Mouse (Mus musculus) heart, embryonic 14.5 days (tissue): ENCODE data around the gene Timm8a2. TPM values are rescaled to one million over a fixed set of nuclear protein-coding genes. Genes with fewer than 3 reads are reported as not detected.

Experiments used
- ATAC-seq: fragments of 200-750 bp; cut with Nextera tagmentation; 2 replicates; pipeline ENCODE4 v1.8.0; 2017; ENCODE audit warnings: low read depth, moderate TSS enrichment; ENCODE audit not compliant: insufficient number of reproducible peaks, insufficient read depth, low FRiP score
- H3K27ac ChIP-seq, 2 experiments: fragments of 200-500 bp in 1 of 2; fragments of 300-500 bp in 1 of 2; sonication (generic) in 1 of 2; replicated peaks in 1 of 2; 2 replicates each; pipeline ENCODE4 v1.5.1; 2012 to 2014; ENCODE audit warnings: low read depth in 2 of 2, low read length in 2 of 2, control low read depth in 1 of 2, mild to moderate bottlenecking in 1 of 2, mixed read lengths in 1 of 2; ENCODE audit not compliant: control insufficient read depth in 1 of 2, insufficient read depth in 1 of 2
- H3K27me3 ChIP-seq: fragments of 300-500 bp; sonication (generic); 2 replicates; pipeline ENCODE4 v1.6.1; 2014; ENCODE audit warnings: mild to moderate bottlenecking, low read length, control low read depth; ENCODE audit not compliant: control insufficient read depth, insufficient read depth
- H3K36me3 ChIP-seq: fragments of 300-500 bp; sonication (generic); 2 replicates; pipeline ENCODE4 v1.6.1; 2014; ENCODE audit warnings: mild to moderate bottlenecking, control low read depth, low read length, mixed read lengths; ENCODE audit not compliant: control insufficient read depth, insufficient read depth
- H3K4me1 ChIP-seq, 2 experiments: fragments of 200-500 bp in 1 of 2; fragments of 300-500 bp in 1 of 2; sonication (generic) in 1 of 2; 2 replicates each; pipeline ENCODE4 v1.6.1; 2012 to 2014; ENCODE audit warnings: low read length in 2 of 2, control low read depth in 1 of 2, mixed read lengths in 1 of 2; ENCODE audit not compliant: control insufficient read depth in 2 of 2, insufficient read depth in 2 of 2
- H3K4me2 ChIP-seq: fragments of 300-500 bp; sonication (generic); 2 replicates; pipeline ENCODE4 v1.6.1; 2014; ENCODE audit warnings: mild to moderate bottlenecking, low read length
- H3K4me3 ChIP-seq, 2 experiments: fragments of 200-500 bp in 1 of 2; fragments of 300-500 bp in 1 of 2; sonication (generic) in 1 of 2; 2 replicates each; pipeline ENCODE4 v1.5.1; 2012 to 2014; ENCODE audit warnings: low read length in 2 of 2, mild to moderate bottlenecking in 2 of 2, control low read depth in 1 of 2, low read depth in 1 of 2, moderate library complexity in 1 of 2; ENCODE audit not compliant: control insufficient read depth in 1 of 2, insufficient read depth in 1 of 2
- H3K9ac ChIP-seq: fragments of 300-500 bp; sonication (generic); 2 replicates; pipeline ENCODE4 v1.6.1; 2014; ENCODE audit warnings: mild to moderate bottlenecking, low read length
- H3K9me3 ChIP-seq: fragments of 300-500 bp; sonication (generic); 2 replicates; pipeline ENCODE4 v1.6.1; 2016; ENCODE audit warnings: low read length, control low read depth; ENCODE audit not compliant: control insufficient read depth
- WGBS: fragments of 180-500 bp; shearing (Covaris S2); extraction: QIAGEN DNeasy Blood & Tissue Kit; methylation state at CpG from one replicate; pipeline ENCODE4 v1.1.7; 2014; 5-methylcytosine and 5-hydroxymethylcytosine counted together
- polyA plus RNA-seq: library from polyadenylated mRNA; unstranded; fragments of >200 nt; fragmentation: Nextera tagmentation; extraction: Ambion mirVana; gene quantifications from 2 replicates; pipeline ENCODE4 v1.2.1, GENCODE M21; 2014

The Timm8a2 gene
- polyA plus RNA-seq, 1 experiment from 2014 or later, result not detected

GRCm38 (mm10) chr14:122023928-122024327 is 10.5 kb upstream of the Timm8a2 start:
- Histone ChIP-seq H3K4me1 (peaks cover 11 to 23% of the 10 kb centered on the region in 2 experiments), H3K27me3 (no peaks in the 10 kb centered on the region), H3K9ac (no peak overlapping the region), H3K4me3 (no peak overlapping the region), H3K36me3 (peaks cover 12% of the 10 kb centered on the region), H3K4me2 (no peak overlapping the region), H3K9me3 (no peaks in the 10 kb centered on the region), H3K27ac (no peak overlapping the region)
- no peak for ATAC-seq

DNA sequence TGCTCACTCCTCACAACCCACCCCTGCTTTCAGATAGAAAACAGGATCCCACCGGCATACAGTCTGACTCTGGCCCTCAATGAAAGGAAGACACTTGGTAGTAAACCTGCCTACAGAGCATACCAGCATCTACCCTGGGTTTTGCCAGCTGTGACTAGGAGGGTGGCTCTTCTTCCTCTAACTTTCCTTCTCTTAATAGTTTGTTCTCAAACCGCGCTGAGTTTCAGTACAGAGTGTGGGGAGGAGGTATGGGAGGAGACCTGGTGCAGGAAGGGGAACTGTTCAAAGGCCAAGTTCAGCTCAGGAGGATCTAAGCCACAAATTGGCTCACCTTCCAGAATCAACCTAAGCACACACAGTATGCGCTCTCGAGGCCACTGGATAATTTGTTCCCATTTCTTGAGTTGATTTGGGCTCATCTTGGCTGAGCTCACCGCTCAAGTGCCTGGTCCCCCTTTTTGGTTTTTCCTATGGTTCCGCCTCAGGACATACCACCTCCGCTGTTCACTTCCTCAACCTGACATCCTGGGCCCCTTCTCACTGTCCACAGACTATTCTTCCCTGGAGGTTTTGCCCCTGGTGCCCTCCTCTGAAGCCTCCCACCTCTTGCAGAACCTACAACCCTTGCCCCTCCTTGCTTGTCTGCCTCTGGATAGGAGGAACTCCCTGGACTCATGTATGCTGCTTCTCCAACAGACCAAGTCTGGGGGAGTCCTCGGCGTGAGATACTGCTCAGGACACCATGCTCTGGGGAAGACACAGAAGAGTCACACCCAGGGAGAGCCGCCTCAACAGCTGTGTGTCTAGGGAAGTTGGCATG is 5.3 kb upstream of the Timm8a2 start:
- 83% methylated on average over 11 of the region's 11 CpGs for WGBS
- H3K9ac ChIP-seq, result no peak overlapping the region
- H3K27ac ChIP-seq, result no peak overlapping the region
- H3K4me1 ChIP-seq, result peaks cover 2 to 11% of the 10 kb centered on the region in 2 experiments; a peak in 3 of 4 replicates
- no peaks in the 10 kb centered on the region for H3K36me3 ChIP-seq
- no peaks in the 10 kb centered on the region for H3K9me3 ChIP-seq
- no peaks in the 10 kb centered on the region for H3K27me3 ChIP-seq
- no peak for ATAC-seq
- H3K4me2 ChIP-seq, result no peak overlapping the region
- no peak overlapping the region for H3K4me3 ChIP-seq

GRCm38 (mm10) chr14:122029851-122030250 is 4.6 kb upstream of the Timm8a2 start:
- H3K4me2 ChIP-seq, result no peak overlapping the region
- H3K9me3 ChIP-seq, result peaks cover under 1% of the 10 kb centered on the region; the same call in 1 of the 2 replicates
- H3K36me3 ChIP-seq, result no peaks in the 10 kb centered on the region
- H3K9ac ChIP-seq, result no peak overlapping the region
- H3K27me3 ChIP-seq, result no peaks in the 10 kb centered on the region
- H3K4me1 ChIP-seq, result peaks cover 2 to 11% of the 10 kb centered on the region in 2 experiments; a peak in 3 of 4 replicates
- no peak for ATAC-seq
- no peak overlapping the region for H3K27ac ChIP-seq
- H3K4me3 ChIP-seq, result no peak overlapping the region
- 91% methylated on average over 4 of the region's 4 CpGs for WGBS

- Histone ChIP-seq H3K9ac (no peak overlapping the region), H3K4me1 (peaks cover 2 to 11% of the 10 kb centered on the region in 2 experiments; a peak in 3 of 4 replicates), H3K4me3 (no peak overlapping the region), H3K36me3 (no peaks in the 10 kb centered on the region), H3K9me3 (peaks cover 6% of the 10 kb centered on the region), H3K27me3 (no peaks in the 10 kb centered on the region), H3K27ac (no peak overlapping the region), H3K4me2 (no peak overlapping the region)
- WGBS, result 75% methylated on average over 2 of the region's 2 CpGs
- no peak for ATAC-seq
Measured at GRCm38 (mm10) chr14:122032045-122032444, 2.4 kb upstream of the Timm8a2 start.

DNA sequence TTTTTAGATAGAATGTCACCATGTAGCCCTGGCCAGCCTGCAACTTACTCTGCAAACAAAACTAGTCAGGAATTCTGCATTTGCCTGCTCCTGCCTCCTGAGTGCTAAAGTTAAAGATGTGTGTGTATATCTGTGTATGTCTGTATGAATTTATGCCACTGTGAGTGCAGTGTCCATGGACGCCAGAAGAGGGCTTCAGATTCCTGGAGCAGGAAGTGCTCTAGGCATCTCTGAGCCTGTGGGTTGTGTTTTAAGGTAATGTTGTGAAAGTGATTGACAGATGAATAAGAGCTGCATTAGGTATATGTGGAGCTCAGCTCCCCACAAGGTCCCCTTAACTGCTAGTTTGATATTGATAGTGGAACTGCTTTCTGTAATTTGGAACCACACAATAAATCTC is 707 bp downstream of the Timm8a2 start:
- WGBS, result 94% methylated on average over 1 of the region's 1 CpGs
- Histone ChIP-seq H3K9ac (no peak overlapping the region), H3K36me3 (no peaks in the 10 kb centered on the region), H3K4me3 (no peak overlapping the region), H3K27me3 (no peaks in the 10 kb centered on the region), H3K4me2 (no peak overlapping the region), H3K9me3 (peaks cover 6% of the 10 kb centered on the region), H3K27ac (no peak overlapping the region), H3K4me1 (no peaks in the 10 kb centered on the region)
- no peak for ATAC-seq

- Histone ChIP-seq H3K27me3 (no peaks in the 10 kb centered on the region), H3K9ac (no peak overlapping the region), H3K4me3 (no peak overlapping the region), H3K9me3 (peaks cover 6% of the 10 kb centered on the region), H3K4me2 (no peak overlapping the region), H3K4me1 (no peaks in the 10 kb centered on the region), H3K36me3 (no peaks in the 10 kb centered on the region), H3K27ac (no peak overlapping the region)
- 87% methylated on average over 2 of the region's 2 CpGs for WGBS
- ATAC-seq, result no peak
Measured at GRCm38 (mm10) chr14:122035860-122036259, 1.4 kb downstream of the Timm8a2 start.

DNA sequence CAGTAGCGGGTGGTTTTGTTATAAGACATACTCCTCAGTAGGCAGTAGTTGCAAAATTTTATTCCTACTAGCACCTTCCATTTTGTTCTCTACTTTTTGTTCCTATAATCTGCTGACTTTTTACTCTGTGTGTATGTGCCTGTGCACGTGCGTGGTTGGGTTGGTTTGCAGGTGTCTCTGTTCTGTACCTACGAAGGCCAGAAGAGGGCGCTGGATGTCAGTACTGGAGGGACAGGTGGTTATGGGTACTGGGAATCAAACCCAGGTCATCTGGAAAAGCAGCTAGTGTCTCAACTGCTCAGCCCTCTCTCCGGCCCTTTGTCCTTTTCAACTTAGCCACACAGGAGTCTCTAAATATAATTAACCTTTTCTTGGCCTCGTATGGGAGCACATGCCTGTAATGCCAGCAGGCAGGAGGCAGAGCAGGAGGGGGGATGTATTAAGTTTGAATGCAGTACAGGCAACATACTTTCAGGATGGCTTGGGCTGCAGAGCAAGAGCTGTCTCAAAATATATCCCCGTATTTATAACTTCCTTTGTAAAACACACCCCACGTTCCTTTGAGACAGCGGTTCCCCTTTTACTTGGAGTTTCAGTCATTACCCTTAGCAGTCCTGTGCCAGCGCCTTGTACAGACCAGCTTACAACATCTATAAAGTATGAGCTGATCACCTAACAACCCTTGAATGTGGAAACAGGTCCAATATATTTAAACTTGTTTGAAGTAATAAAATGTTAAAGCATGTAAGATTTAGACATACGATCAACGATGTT is 4.6 kb downstream of the Timm8a2 start:
- H3K4me2 ChIP-seq, result no peak overlapping the region
- H3K27ac ChIP-seq, result no peak overlapping the region
- whole genome bisulfite sequencing, result 84% methylated on average over 13 of the region's 13 CpGs
- no peak overlapping the region for H3K9ac ChIP-seq
- peaks cover 6% of the 10 kb centered on the region for H3K9me3 ChIP-seq
- no peak for ATAC-seq
- no peaks in the 10 kb centered on the region for H3K4me1 ChIP-seq
- H3K36me3 ChIP-seq, result no peaks in the 10 kb centered on the region
- no peaks in the 10 kb centered on the region for H3K27me3 ChIP-seq
- H3K4me3 ChIP-seq, result no peak overlapping the region
